Mouse (Mus musculus): ENCODE results near the gene Egflam. TPM values are rescaled to one million over a fixed set of nuclear protein-coding genes. Genes with fewer than 3 reads are reported as not detected.

Gene Egflam
- total and polyA plus RNA-seq, 3 experiments: not detected

- in situ Hi-C loops (cut with MboI; ENCODE audit: low pct_ligation_motif_present, low pct_unique_long_range_greater_than_20kb, low sequenced_read_pairs): no loop called here
- Histone ChIP-seq H3K27ac (ENCODE audit: insufficient read depth, low read depth) (no peak overlapping the region), H3K36me3 (replicated peaks in 1 of 2; ENCODE audit: control insufficient read depth in 1 of 2, insufficient read depth in 1 of 2, low read length in 1 of 2) (no peaks in the 10 kb centered on the region), H3K4me3 (replicated peaks in 1 of 3; ENCODE audit: low read depth in 2 of 3, low read length in 2 of 3, poor library complexity in 1 of 3) (no peak overlapping the region), H3K27me3 (replicated peaks) (peaks cover 96% of the 10 kb centered on the region), H3K4me2 (ENCODE audit: insufficient read depth, low read depth, poor library complexity, severe bottlenecking) (no peak overlapping the region), H3K4me1 (ENCODE audit: control insufficient read depth in 1 of 2, insufficient read depth in 2 of 2) (no peaks in the 10 kb centered on the region), H3K79me2 (replicated peaks; ENCODE audit: control insufficient read depth, extremely low read depth, insufficient read depth, poor library complexity, severe bottlenecking) (no peaks in the 10 kb centered on the region), H3K9me3 (replicated peaks; ENCODE audit: low read length) (no peaks in the 10 kb centered on the region), H3K9ac (ENCODE audit: insufficient read depth, low read depth) (no peak overlapping the region)
- no peak for TF ChIP-seq MAFK (IDR thresholded peaks at IDR 0.05; ENCODE audit: insufficient replicate concordance, low read length)
- TF ChIP-seq ZKSCAN1 (IDR thresholded peaks at IDR 0.05; ENCODE audit: borderline replicate concordance, low read depth, low read length): no peak
- TF ChIP-seq ZC3H11A (IDR thresholded peaks at IDR 0.05; ENCODE audit: low read depth, low read length): no peak
- TF ChIP-seq BHLHE40 (IDR thresholded peaks at IDR 0.05; ENCODE audit: low read depth, low read length): no peak
- TF ChIP-seq TBP (conservative IDR thresholded peaks at IDR 0.05; ENCODE audit: low read depth, low read length): no peak
- TF ChIP-seq CHD2 (IDR thresholded peaks at IDR 0.05; ENCODE audit: low read length): no peak
- no peak for TF ChIP-seq IRF4 (IDR thresholded peaks at IDR 0.05; ENCODE audit: low read depth, low read length)
- no peak for TF ChIP-seq RAD21 (IDR thresholded peaks at IDR 0.05; ENCODE audit: low read depth, low read length)
- no peak for TF ChIP-seq USF1 (IDR thresholded peaks at IDR 0.05; ENCODE audit: low read depth, low read length)
- TF ChIP-seq ETS1 (conservative IDR thresholded peaks at IDR 0.05; ENCODE audit: low read depth, low read length): no peak
- TF ChIP-seq POLR2AphosphoS2 (IDR thresholded peaks at IDR 0.05; ENCODE audit: low read depth, low read length): no peak
- TF ChIP-seq KAT2A (IDR thresholded peaks at IDR 0.05; ENCODE audit: insufficient replicate concordance, low read length): no peak
- no peak for TF ChIP-seq RCOR1 (conservative IDR thresholded peaks at IDR 0.05; ENCODE audit: low read depth, low read length)
- TF ChIP-seq GABPA (IDR thresholded peaks at IDR 0.05; ENCODE audit: insufficient replicate concordance, low read depth, low read length): no peak
- no peak for TF ChIP-seq MAX (IDR thresholded peaks at IDR 0.05; ENCODE audit: low read length)
- TF ChIP-seq UBTF (IDR thresholded peaks at IDR 0.05; ENCODE audit: low read depth, low read length): no peak
- no peak for TF ChIP-seq MAZ (IDR thresholded peaks at IDR 0.05; ENCODE audit: low read depth, low read length)
- dilution Hi-C loops (cut with MboI; ENCODE audit: extremely low pct_ligation_motif_present, extremely low pct_unique_long_range_greater_than_20kb, low sequenced_read_pairs): no loop called here
- no peak for DNase-seq (ENCODE audit: extremely low read depth)
These were observed 175.4 kb downstream of the Egflam start for GRCm38 (mm10) chr15:7222809-7223208.

GRCm38 (mm10) chr15:7217273-7217598 is 181.0 kb downstream of the Egflam start:
- DNase-seq (ENCODE audit: extremely low read depth): no peak
- H3K4me3 ChIP-seq (replicated peaks in 1 of 3; ENCODE audit: low read depth in 2 of 3, low read length in 2 of 3, poor library complexity in 1 of 3): no peak overlapping the region
- H3K9me3 ChIP-seq (replicated peaks; ENCODE audit: low read length): no peaks in the 10 kb centered on the region
- dilution Hi-C loops (cut with MboI; ENCODE audit: extremely low pct_ligation_motif_present, extremely low pct_unique_long_range_greater_than_20kb, low sequenced_read_pairs): no loop called here
- H3K27ac ChIP-seq (ENCODE audit: insufficient read depth, low read depth): no peak overlapping the region
- peaks cover 83% of the 10 kb centered on the region for H3K27me3 ChIP-seq (replicated peaks)
- in situ Hi-C loops (cut with MboI; ENCODE audit: low pct_ligation_motif_present, low pct_unique_long_range_greater_than_20kb, low sequenced_read_pairs): no loop called here
- no peak overlapping the region for H3K4me2 ChIP-seq (ENCODE audit: insufficient read depth, low read depth, poor library complexity, severe bottlenecking)
- no peaks in the 10 kb centered on the region for H3K79me2 ChIP-seq (replicated peaks; ENCODE audit: control insufficient read depth, extremely low read depth, insufficient read depth, poor library complexity, severe bottlenecking)
- no peak overlapping the region for H3K9ac ChIP-seq (ENCODE audit: insufficient read depth, low read depth)
- TF ChIP-seq POLR2AphosphoS2 (IDR thresholded peaks at IDR 0.05; ENCODE audit: low read depth, low read length) (no peak), TBP (conservative IDR thresholded peaks at IDR 0.05; ENCODE audit: low read depth, low read length) (no peak), USF2 (conservative IDR thresholded peaks at IDR 0.05; ENCODE audit: low read depth, low read length) (no peak), MEF2A (IDR thresholded peaks at IDR 0.05; ENCODE audit: borderline replicate concordance, low read depth, low read length) (no peak), ZKSCAN1 (IDR thresholded peaks at IDR 0.05; ENCODE audit: borderline replicate concordance, low read depth, low read length) (no peak)
- H3K36me3 ChIP-seq (replicated peaks in 1 of 2; ENCODE audit: control insufficient read depth in 1 of 2, insufficient read depth in 1 of 2, low read length in 1 of 2): no peaks in the 10 kb centered on the region
- peaks cover 2 to 9% of the 10 kb centered on the region in 2 experiments for H3K4me1 ChIP-seq (ENCODE audit: control insufficient read depth in 1 of 2, insufficient read depth in 2 of 2)
